Mouse (Mus musculus) MEL-GATA-1-ER (cell line): ENCODE measurements around the gene Ttc27.
"Not testable (repeated sequence)": the region's sequence is repeated elsewhere in the genome, so short reads cannot be mapped to it uniquely, and the experiment has no call there.

Source experiments
- DNase-seq: peaks from one replicate; pipeline ENCODE4 v3.0.0-alpha.2; 2012; ENCODE audit warnings: low read depth; ENCODE audit errors: extremely low read depth

Gene Ttc27

DNA sequence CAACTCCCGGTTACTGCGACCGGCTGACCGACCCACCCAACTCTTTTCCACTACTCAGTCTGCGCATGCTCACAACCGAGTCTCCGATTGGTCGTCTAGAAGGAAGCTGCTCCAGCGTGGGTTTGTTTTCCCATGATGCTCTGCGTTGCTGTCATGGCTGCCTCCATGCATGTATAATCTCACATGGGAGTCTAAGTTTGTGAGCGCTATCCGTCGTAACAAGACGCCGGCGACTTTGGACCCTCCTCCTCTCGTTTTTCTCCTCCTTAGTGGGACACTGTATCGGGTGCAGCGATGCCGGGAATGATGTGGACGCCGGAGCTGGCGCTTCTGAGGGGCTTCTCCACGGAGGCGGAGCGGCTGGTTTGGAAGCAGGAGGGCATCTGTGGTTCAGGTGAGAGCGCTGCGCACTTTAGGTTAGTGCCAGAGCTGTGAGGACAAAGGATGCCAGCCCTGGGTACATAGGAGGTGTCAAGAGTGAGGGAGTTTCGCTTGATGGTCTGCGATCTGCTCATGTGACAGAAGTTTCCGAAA lies at the start of gene Ttc27:
Gene Ttc27 (plus strand): TSS at position 115 of the 534 bp plus-strand sequence.
- DNase-seq = peak; percentile 95

DNA sequence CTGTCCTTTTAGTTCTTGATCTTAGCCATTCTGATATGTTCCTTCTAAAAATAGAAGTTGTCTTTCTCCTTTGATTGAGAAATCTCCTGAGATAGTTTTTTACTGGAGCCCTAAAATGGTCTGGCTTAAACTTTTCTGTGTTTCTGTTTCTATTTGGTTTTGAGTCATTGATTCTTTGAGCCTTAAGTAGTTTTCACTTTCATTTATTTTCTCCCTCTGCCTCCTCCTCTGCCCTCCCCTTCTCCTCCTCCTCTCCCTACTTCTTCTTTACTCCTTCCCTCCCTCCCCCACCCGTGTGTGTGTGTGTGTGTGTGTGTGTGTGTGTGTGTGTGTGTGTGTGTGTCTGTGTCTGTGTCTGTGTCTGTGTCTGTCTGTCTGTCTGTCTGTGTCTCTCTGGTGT lies 49.5 kb upstream of the Ttc27 start:
- no peak for DNase-seq

DNA sequence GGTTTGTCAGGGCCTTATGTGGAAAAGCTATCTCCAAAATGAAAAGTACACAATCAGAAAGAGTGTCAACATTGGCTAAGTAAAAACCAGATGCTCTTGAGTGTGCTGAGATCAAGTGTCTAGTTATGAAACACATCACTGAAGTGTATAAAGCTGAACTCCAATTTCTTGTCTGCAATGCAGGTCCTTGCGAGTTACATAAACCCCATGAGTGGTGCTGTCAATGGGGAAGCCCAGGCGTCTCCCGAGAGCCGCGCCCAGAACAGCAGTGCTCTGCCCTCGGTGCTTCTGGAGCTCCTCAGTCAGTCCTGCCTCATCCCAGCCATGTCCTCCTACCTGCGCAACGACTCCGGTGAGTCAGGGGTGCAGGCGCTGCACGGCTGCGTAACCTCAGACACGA lies 47.5 kb upstream of the Ttc27 start:
- DNase-seq = no peak

DNA sequence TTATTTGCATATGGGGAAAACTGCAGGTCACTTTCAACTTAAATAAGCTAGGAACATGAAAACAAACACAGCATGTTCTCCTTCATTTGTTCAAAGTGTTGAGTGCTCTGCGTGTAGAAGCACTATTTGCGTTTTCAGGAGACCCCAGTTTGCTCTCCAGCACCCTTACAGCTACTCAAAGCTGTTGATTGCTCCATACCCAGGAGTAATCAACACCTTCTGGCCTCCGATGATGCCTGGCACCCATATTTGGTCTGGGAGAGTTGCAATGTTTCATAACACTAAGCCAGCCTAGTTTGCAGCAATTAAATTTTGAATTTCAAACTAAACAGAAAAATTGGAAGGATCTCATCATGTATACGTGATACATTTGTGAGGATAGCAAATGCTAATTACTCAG lies 45.1 kb upstream of the Ttc27 start:
- no peak for DNase-seq

DNA sequence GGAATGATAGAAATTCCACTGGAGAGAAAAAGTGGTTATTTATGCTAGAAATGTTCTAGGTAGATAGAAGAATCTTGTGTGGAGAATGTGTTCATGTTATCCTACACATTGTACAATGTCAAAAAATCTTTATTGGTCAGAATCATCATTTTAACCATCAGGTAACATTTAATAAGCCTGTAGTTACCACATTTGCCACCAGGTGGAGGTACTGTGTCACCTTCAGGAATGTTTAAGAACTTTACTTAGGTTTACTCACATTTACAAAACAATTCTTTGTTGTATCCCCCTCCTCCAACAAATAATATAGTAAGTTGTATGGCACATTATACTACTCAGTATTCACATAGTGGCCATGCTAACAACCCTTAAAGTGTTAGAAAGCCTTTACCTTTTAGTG lies 44.3 kb upstream of the Ttc27 start:
- peak; percentile 13 for DNase-seq

DNA sequence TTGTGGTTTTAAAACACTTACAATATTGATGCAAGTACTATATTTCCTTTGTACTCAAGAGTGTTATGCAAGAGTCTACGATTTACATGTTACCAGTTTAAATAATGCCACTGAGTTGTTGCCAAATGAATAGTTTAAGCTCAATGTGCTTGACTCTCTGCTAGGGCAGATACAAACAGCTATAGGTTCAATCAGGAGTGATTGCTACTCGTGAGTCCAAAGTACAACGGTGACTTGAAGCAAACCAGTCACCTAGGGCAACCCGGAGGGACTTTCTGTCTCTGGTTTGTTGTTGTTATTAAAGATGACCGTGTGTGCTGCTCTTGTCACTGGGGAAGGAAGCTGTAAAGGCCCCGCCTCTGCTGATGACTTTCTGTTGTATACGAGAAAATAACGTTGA lies 39.5 kb upstream of the Ttc27 start:
- no peak for DNase-seq

DNA sequence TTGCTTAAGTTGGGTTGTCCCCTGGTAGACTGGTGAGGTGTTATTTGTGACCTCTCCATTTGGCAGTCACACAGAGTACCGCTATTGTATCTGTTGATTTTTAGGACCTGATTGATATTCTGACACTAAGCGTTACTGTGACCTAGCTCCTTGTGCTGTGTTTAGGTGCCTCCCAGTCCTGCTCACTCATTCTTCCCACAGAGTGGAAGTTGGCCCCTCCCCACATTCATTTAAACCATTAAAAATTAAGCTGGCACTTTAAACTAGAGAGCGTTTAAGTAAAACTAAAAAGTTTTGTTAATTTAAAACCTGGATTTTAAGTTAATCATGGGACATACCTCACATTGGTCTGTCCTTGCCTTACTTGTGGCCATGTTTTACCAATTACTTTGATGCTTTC lies 32.6 kb upstream of the Ttc27 start:
- DNase-seq = no peak

DNA sequence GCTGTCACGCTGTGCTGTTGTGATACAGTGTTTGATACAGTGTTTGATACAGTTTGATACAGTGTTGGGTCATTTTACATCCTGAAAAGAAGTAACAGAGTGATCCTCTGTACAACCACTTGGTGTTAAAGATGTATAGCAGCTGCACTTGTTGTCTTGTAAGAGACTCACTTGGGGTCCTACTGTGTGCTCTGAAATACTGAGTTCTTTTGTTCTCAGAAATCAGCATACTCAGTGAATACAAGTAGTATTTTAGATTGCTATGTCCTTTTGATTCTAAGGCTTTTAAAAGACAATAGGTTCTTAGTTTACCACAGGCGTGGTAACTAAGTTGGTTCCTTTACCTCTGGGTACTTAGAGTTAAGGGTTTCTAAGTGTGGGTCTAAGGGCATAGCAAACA lies 29.0 kb upstream of the Ttc27 start:
- no peak for DNase-seq

DNA sequence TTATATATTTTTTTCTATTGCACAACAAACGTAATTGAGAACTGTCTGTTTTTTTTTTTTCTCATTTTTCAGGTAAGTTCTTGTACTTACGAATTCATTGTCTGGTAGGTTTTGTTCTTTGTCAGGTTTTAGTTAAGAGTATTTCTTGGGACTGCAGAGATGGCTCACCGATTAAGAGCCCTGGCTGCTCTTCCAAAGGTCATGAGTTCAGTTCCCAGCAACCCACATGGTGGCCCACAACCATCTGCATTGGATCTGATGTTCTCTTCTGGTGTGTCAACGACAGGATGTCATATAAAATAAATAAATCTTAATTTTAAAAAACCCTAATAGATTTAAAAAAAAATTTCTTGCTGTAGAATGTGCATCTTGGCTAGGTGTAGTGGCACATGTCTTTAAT lies 28.1 kb upstream of the Ttc27 start:
- DNase-seq = no peak

DNA sequence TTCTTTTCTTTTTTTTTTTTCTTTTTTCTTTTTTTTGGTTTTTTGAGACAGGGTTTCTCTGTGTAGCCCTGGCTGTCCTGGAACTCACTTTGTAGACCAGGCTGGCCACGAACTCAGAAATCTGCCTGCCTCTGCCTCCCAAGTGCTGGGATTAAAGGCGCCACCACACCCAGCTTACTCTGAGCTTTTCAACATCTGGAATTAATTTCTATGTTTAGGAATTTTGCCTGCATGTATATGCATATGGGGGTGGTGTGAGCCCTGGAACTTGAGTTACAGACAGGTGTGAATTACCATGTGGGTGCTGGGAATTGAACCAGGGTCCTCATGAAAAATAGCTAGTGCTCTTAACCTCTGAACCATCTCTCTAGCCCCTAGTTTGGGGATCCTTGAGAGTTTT lies 15.9 kb upstream of the Ttc27 start:
- DNase-seq = not testable (repeated sequence)

DNA sequence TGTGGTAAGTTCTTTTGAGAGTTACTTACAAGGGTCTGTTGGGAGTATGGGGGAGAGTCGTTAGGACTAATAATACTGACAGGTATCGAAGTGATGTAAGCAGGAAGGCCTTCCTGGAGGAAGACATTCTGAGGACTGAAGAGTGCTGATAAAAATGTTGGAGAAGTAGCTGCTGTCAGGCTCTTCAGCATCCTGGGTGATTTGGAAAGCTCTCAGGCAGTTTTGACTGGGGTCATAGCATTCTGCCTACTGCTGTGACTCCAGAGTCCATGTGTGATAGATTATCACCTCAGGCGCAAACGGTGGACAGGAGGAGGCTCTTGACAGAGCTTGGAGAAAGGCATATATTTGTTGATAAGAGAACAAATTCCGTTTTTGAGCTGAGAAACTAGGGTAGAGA lies 12.1 kb upstream of the Ttc27 start:
- DNase-seq = no peak

DNA sequence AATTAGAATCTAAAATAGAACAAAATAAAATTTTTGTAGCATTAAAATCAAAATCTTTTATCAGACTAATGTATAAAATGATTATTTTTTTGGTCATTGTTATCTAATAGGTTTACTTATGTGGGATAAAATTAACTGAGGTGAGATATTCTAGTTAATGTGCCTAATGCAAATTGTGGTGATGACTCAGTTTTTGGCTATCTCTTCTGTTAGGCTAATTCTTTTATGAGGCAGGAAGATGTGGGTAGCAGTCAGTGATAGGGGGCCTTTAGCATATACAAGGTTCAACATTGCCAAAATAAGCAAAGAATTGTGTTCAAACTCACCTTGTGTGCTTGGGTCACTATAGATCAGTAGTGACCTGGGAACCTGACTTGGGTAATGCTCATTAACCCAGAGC lies 10.9 kb upstream of the Ttc27 start:
- no peak for DNase-seq

DNA sequence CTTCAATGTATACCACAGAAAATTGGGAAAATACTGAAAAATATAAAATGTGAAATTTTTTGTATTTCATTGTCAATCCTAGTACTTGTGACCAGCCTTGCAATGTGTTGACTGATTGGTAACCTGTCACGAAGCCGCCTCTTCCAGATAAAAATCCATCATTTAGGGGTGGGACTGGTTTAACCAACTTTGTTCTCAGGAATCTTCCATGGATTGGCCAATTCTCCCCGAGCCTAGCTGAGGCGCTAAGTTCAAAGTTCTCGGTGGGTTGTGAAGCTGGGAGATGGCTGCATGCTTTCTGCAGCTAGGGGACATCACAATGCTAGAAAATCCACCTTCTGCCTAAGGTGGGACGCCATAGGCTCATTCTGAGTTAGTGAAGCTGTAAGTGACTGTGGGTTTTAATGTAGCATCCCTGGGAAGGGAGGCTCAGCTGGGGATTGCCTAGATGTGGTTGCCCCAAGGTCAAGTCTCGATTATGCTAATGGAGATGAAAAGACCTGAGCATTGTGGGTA lies 9.8 kb upstream of the Ttc27 start:
- DNase-seq = no peak

DNA sequence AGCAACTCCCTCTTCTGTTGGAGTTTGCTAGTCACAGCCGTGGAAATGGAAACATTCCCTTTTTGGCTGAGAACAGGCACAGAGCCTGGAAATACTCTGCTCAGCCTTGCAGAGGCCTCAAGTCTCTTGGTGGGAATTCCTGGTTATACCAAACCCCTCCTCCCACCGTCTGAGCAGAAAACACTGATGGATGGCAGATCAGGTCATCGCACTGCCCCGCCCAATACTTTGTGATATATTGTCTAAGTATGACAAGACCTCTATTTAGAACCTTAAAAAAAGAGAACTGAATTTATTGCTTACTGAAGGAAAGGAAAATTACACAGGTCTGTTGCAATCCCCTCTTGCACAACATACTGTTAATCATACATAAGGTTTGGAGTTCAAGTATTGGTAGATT lies 6.8 kb upstream of the Ttc27 start:
- no peak for DNase-seq

DNA sequence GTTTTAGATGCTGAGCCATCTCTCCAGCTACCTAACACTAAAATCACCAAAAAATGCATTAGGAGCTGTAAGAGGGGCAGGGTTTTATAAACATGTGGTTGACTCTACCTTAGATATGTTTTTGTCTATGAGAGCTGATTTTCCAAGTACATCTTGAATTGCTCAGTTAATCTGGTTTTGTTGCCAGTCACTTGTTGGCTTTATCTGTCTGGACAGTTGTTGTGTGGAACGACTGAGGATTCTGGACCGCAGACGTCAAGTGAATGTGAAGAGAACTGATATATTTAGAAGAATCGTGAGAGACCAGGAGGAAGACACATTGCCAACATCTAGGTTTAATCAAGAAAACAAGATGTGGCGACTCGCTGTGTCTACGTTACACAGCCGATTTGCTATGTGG lies 5.9 kb upstream of the Ttc27 start:
- no peak for DNase-seq

DNA sequence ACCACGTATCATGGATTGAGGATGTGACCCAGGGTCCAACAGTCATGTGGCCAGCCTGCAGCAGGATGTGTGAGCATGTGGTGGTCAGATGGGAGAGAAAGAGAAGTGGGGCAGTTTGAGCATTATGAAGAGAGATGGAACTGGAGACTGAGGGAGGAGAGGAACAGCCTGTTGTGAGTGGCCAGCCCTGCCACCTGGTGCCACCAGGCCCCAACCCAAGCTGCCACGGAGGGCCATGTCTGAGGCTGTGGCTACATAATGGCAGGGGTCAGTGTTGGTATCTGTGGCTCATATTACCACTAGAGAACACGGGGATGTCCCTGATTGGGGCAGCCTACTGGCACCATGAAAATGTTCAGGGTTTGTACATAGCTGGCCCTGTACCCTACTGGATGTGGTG lies 2.4 kb upstream of the Ttc27 start:
- no peak for DNase-seq

DNA sequence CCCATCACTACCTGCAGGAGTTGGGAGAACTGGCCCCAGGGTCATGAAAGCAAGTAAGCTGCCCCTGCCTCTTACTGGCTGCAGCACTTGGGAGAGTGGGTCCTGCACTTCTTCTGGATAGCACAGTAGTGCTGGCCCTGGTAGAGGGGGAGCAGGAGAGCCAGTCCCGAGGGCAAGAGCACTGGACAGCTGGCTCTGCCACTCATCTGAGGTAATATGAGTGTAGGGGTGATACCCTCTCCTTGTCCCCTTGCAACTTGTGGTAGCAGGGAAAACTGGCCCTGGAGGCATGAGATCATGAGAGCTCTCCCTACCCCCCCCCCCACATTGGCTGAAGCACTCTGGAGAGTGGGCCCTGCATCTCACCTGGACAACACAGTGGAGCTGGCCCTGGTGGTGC lies 1.8 kb upstream of the Ttc27 start:
- DNase-seq = no peak

DNA sequence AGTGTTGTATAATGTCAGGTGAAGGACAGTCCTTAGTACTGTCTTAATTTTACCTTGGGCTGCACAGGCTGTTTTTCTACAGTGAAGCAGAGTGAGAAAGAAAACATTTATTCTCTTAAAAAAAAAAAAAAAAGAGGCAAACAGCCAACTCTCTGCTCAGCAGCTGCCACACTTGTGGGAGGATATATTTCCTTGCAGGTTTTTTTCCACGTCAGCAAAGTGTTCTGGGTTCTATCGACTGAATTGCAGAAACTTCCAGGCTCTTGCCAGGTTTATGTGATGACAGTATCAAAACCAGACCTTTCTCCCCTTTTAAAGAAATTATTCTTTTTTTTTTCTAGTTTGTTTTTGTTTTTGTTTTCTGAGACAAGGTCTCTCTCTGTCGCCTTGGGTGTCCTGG lies 889 bp upstream of the Ttc27 start:
- DNase-seq = no peak

DNA sequence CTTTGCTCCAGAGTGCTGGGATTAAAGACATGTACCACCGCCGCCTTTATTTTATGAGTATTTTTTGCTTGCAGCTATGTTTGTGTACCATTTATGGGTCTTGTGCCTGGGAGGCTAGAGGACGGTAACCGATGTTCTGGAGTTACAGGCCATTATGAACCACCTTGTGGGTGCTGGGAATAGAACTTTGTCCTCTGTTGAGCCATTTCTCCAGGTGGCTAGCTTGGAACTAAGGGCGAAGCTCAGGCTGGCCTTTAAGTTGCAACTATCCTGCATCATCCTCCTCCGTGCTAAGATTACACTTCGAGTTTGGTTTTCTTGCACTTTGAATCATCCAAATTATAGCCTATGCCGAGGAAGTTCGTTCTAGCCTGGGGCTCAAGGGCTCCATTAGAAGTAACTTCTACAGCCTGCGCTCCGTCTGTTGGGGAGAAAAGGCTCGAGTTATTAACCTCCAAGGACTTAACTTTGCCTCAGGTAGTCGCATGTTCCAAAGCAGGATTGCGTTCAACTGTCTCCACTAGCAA lies 378 bp upstream of the Ttc27 start:
- no peak for DNase-seq

DNA sequence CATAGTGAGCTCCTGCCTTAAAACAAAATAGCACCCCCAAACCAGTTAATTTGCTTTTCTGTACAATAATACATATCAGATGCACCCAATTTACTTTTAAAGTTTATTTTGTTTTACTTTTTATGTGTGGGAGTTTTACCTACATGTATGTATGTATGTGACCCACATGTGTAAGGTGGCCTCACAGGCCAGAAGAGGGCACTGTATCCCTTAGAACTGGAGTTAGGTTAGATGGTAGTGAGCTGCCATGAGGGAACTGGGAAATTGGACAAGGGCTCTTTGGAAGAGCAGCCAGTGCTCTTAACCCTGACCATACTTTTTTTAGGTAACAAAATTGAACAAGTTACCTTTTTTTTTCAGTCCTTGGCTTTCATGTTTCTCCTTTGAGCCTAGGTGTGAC lies 15.3 kb downstream of the Ttc27 start:
- DNase-seq = peak; percentile 21

DNA sequence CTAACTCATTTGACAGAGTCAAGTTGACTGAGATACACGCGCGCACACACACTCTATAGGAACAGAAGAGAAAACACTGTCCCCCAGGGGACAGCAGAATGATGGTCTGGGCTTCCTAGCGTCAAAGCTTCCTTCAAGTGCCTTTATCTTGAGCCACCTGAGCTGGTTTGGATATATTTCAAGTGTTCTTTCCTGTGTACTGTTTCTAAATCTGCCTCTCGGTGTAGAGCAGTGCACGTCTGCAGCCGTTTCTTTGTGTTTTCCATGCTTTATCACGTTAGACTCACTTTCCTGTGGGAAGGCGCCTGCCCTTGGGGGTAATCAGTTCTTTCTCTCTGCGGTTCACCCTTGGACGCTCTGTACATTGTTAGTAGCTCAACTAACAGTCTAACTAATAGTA lies 17.9 kb downstream of the Ttc27 start:
- no peak for DNase-seq

DNA sequence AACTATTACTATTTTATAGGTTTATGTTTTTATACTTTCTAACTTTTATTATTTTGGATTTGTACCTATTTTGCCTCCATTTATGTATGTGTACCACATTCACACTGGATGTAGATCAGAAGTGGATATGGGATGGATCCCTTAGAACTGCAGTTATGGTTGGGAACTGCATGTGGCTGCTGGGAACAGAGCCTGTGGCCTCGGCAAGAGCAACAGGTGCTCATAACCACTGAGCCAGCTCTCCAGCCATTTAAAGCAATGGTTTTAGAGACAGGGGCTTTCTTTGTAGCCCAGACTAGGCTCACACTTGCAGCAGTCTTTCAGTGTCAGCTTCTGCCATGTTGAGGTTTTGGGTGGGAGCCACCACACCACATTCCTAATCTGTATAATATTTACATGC lies 32.1 kb downstream of the Ttc27 start:
- DNase-seq = no peak

DNA sequence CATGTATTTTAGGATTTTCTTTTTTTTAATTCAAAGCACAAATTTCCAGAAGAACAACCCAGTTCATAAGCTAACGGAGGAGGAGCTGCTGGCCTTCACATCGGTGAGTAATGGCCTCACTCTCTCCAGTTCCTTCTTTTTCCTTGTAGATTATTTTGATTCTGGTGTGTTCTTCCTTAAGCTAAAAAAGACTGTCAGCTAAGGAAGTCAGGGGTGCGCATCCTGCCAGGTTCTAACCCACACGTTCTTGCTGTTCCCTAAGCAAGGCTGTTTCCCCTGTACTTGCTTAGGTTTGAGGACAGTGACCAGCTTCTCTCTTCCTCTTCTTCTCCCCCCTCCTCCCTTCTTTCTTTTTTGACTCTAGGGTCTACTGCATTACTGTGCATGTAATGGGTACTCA lies 33.5 kb downstream of the Ttc27 start:
- no peak for DNase-seq
